Mouse (Mus musculus): ENCODE measurements around the gene Nxf7. TPM values are rescaled to one million over a fixed set of nuclear protein-coding genes. Genes with fewer than 3 reads are reported as not detected.
A peak's percentile ranks its signal among the peaks of the same experiment; 100 is the strongest.
"Not testable (repeated sequence)": the region's sequence is repeated elsewhere in the genome, so short reads cannot be mapped to it uniquely, and the experiment has no call there.

The Nxf7 gene
- not detected in 2 replicates for total RNA-seq (2017)

DNA sequence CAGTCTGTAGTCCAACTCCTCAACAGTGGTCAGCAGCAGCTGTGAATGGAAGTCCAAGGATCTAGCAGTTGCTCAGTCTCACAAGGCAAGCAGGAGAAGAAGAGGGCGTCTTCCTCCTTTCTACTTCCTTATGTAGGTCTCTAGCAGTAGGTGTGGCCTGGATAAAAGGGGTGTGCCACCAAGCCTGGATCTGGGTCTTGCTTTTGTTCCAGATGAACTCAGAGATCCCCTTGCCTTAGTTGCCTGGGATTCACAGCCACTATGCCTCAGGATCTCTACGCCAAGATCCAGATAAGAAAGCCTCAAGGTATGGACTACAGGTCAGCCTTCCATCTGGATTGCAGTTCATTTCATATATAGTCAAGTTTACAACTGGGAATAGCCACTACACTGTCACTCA is at the start of gene Nxf7:
Gene Nxf7, minus strand, starts transcription at position 101 of the 400 bp plus-strand sequence.
- no peak for ATAC-seq (ENCODE audit: extremely low read depth, insufficient number of reproducible peaks, low FRiP score, poor library complexity, severe bottlenecking)

DNA sequence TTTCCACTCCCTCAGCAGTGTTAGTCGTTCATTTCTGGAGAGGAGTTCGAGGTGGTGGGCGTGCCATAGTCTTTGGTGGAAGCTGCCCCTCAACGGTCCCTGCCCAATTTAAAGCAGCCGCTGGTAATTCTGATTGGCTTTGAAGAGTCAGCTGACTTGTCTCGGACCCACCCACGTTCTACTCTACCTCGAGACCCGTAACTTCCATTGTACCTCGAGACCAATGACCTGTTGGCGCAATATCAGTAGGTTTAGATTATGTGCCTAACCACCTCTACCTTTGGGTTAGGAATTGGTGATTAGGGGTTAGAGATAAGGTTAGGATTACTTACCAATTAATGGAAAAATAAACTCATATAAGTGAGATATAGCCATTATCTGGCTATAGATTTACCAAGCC is 29.0 kb upstream of the Nxf7 start, which contains the start of gene Prame:
Gene Prame, minus strand, starts transcription at position 101 of the 400 bp plus-strand sequence.
- no peak for ATAC-seq (ENCODE audit: extremely low read depth, insufficient number of reproducible peaks, low FRiP score, poor library complexity, severe bottlenecking)

DNA sequence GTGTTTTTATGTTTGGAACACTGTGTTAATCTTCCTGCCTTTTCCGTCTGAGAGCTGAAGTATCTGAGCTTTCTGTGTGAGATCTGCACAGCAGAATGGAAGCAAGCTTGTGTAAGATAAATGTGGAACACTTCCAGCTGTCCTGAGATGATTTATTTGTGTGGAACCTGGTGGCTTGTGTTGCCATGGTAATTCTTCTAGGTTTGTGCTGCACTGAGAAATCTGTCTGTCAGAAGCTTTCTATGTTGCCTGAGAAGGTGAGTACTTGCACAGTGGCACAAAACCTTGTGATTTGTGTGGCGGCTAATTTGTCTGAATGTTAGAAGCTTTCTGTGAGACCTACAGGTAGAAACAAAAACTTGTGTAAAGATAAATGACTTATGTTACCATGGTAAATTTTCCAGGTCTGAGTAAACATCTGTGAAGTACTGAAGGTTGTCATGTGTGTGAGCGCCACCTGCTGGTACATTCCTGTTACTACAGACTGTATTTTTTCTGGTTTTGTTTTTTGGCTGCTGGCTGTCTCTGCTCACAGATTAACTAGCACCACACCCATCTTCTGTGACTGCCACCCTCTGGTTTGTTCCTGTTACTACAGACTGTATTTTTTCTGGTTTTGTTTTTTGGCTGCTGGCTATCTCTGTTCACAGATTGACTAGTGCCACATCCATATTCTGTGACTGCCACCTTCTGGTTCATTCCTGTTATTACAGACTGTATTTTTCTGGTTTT is 2.9 kb upstream of the Nxf7 start:
- peak; percentile 67 for ATAC-seq (ENCODE audit: extremely low read depth, insufficient number of reproducible peaks, low FRiP score, poor library complexity, severe bottlenecking)

DNA sequence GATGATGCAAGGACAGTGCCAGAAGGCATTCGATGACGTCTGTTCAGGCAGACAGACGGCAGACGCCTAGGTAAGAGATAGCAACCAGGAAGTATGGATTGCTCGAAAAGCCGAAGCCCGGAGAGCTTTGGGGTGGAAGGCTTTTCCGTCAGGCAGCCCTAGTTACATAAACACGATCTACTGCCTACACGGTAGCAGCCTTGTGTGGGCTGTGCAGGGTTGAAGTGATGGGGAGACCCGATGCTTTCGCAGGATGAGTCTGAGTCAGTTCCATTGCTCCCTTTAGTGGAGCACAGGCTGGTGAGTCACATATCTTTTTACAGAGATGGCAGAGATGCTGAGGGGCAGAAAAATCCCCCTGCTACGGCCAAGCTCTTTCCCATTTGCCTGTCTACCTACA is 481 bp downstream of the Nxf7 start:
- no peak for ATAC-seq (ENCODE audit: extremely low read depth, insufficient number of reproducible peaks, low FRiP score, poor library complexity, severe bottlenecking)

DNA sequence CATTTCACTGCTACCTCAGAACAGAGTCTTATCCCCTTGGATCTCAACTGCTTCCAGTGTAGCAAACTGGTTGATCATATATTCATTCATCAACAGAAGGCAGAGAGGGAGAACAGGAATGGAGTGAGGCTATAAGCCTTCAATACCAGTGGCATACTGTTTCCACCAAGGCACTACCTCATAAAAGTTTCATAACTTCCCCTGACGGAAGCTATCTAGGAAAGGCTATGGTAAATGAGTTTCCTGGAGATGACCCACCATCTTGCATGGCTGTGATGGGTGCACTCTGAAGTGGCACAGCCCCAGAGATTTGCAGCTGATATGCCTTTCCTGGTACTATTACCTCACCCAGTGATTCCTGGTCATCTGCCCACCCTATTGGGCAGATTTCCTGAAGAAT is 22.2 kb downstream of the Nxf7 start:
- no peak for ATAC-seq (ENCODE audit: extremely low read depth, insufficient number of reproducible peaks, low FRiP score, poor library complexity, severe bottlenecking)

DNA sequence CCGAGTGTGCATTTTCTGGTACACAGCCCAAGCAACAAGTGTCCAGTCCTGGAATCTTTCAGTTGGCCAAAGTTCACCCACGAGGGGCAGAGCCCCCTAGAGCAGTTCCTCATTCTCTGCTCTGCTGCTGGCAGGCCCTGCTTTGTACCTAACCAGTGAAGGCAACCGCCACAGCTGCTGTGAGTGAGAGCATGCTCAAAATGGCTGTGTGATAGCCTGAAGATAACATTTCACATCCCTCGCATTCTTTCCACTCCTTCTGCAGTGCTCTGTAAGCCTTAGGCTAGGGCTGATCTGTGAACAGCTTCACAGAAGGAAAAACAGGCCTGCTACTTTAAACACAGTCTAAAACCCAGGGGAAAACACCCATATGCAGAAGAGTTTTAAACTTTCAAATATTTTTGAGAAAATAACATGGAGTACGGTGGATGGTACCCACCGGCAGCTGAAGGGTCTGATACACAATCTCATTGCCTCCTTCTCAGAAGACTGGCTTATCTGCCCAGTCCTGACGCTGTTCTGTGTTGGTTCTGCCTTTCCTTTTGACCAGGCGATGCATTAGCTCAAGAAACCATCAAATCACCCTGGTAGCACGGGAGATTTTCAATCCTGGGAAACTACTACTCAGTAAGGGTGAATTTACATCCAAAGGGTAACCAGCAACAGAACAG is 23.5 kb downstream of the Nxf7 start:
- not testable (repeated sequence) for ATAC-seq (ENCODE audit: extremely low read depth, insufficient number of reproducible peaks, low FRiP score, poor library complexity, severe bottlenecking)

DNA sequence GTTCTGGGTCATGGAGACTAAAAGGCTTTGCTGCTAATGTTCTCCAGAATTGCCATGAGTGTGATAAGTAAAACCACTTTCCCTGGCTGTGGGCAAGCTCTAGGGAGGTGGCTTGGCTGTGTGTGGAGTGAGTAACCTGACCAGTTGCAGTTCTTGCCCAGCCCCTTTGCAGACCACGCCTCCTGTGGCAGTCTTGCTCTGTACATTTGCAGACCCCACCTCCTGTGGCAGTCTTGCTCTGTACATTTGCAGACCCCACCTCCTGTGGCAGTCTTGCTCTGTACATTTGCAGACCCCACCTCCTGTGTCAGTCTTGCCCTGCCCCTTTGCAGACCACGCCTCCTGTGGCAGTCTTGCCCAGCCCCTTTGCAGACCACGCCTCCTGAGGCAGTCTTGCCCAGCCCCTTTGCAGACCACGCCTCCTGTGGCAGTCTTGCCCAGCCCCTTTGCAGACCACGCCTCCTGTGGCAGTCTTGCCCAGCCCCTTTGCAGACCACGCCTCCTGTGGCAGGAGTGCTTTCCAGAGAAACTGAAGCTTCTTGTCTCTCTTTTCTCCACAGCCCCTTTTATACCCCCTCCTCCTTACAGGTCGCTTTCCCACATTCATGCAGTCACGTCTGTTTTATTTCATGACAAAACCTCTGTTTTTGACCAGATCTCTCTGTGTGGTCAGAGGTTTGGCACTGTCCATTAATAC is 24.2 kb downstream of the Nxf7 start:
- not testable (repeated sequence) for ATAC-seq (ENCODE audit: extremely low read depth, insufficient number of reproducible peaks, low FRiP score, poor library complexity, severe bottlenecking)

DNA sequence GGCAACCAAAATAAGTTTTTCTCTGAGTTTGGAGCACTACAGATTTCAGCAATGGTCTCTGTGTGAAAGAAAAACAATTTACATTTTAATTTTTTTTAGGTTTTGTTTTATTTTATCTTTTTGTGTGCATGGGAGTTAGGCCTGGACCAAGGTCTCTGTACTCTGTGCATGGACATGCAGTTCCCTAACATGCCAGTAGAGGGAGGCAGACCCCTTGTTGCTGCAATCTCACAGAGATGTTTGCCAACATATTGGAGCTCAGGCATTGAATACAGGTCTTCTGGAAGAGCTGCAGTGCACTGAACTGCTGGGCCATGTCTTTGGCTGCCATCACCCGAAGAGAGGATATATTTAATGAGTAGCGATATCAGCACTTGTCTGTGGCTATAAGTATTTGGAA is 29.1 kb downstream of the Nxf7 start:
- peak; percentile 70; the same call in 1 of the 2 replicates for ATAC-seq (ENCODE audit: extremely low read depth, insufficient number of reproducible peaks, low FRiP score, poor library complexity, severe bottlenecking)

DNA sequence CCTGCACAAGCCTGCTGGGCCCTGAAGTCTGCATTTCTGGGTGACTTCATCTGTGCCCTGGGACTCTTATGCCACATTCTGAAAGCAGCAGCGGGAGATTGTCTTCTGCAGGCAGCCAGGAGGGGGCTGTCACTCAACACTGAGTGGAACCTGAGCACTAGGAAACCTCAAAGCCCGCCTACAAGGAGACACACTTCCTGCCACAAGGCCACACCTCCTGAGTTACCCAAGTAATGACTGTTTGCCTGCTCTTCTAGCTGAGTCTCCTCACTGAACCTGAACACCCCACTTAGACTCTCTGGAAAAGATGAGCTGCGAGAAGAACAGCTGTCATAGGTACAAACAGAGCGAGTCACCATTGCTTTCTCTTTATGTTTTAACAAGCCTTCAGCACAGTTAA is 33.6 kb downstream of the Nxf7 start:
- not testable (repeated sequence) for ATAC-seq (ENCODE audit: extremely low read depth, insufficient number of reproducible peaks, low FRiP score, poor library complexity, severe bottlenecking)

DNA sequence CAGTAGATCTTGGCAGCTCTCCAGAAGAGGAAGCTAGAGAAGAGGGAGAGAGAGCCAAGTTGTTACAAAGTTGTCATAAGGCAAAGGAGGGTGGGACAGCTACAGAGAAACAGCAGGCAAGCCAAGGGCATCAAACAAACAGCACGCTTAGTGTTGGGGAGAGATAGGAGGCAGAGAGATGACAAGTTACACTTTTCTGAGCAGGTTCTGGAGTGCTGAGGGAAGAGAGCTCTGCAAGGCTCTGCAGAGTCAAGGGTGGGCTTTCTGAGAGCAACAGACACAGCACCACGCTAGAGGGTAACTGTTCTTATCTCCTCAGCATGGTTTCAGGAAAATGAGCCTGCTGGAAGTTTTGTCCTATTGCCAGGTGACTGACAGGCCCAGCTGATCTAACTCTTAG is 35.7 kb downstream of the Nxf7 start:
- no peak for ATAC-seq (ENCODE audit: extremely low read depth, insufficient number of reproducible peaks, low FRiP score, poor library complexity, severe bottlenecking)

DNA sequence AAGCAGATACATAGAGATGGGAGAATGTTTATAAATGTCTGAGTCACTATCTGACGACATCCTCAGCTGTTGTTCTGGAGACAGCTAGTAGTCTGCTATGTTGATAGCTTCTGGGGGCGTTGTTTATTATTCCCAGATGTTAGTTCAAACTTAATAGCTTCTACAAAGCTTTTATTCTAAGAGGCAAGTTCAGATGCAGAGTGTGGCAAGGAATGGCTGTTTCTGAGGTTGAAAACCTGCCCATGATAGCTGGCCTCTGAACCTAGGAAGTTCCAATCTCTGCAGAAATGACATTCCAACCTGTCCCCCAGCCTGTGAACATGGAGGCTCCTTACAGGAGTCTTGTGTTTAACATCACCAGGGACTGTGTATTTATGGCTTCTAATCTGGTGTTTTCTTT is 36.9 kb downstream of the Nxf7 start:
- not testable (repeated sequence) for ATAC-seq (ENCODE audit: extremely low read depth, insufficient number of reproducible peaks, low FRiP score, poor library complexity, severe bottlenecking)

DNA sequence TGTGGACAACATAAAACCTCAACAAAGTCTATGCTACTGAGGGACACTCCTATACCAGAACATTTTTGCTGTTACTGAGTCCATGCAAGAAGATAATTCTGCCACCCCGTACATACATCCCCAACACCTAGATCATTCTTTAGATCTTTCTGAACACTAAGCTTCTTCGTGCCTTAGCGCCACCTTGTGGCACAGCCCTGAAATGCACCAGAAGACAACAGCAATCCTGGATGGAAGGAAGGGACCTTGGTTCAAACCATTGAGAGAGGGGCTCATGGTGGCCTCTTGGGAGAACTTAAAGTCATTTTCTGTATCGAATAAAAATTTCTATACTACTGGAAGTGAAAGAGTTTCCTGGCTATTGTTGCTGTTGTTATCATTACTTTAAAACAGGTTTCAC is 37.6 kb downstream of the Nxf7 start:
- not testable (repeated sequence) for ATAC-seq (ENCODE audit: extremely low read depth, insufficient number of reproducible peaks, low FRiP score, poor library complexity, severe bottlenecking)

DNA sequence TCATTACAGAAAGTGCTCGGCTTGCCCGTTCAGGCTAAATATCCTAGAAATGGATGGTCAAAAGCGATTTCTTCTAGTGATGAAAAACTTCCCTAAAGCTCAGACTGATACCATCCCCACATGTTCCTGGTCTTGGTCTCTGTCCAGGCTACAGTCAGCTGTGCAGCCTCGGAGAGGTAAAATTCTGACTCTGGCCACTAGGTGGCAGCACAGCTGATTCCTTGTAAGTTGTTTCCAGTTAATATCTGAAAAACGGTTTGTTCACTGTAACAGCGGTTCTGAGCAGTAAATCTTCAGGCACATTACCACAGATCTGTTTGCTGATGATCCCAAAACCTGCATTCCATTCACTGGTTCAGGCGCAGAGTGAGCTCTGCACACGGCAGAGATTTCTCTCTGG is 38.9 kb downstream of the Nxf7 start:
- ATAC-seq (ENCODE audit: extremely low read depth, insufficient number of reproducible peaks, low FRiP score, poor library complexity, severe bottlenecking) = not testable (repeated sequence)

Other genes with a start within 250 kb of the Nxf7 start
- not detected in 2 replicates for gene Gm5128, start 225.5 kb downstream of the Nxf7 start, total RNA-seq (2017)
- gene Gm7903, start 164.9 kb downstream of the Nxf7 start, total RNA-seq (2017) = not detected in 2 replicates
- gene AV320801, start 104.2 kb downstream of the Nxf7 start, total RNA-seq (2017) = not detected in 2 replicates
- gene Prame, start 28.9 kb upstream of the Nxf7 start, total RNA-seq (2017) = not detected in 2 replicates
- gene Tcp11x2, start 95.0 kb upstream of the Nxf7 start, total RNA-seq (2017) = not detected in 2 replicates
- gene Tmsb15a, start 126.5 kb upstream of the Nxf7 start, total RNA-seq (2017) = not detected in 2 replicates
- gene Armcx5, start 144.0 kb upstream of the Nxf7 start, total RNA-seq (2017) = 28.2 and 29.0 TPM in 2 replicates
- gene Gprasp1, start 144.0 kb upstream of the Nxf7 start, total RNA-seq (2017) = 42.1 and 46.6 TPM in 2 replicates
- gene Bhlhb9, start 198.8 kb upstream of the Nxf7 start, total RNA-seq (2017) = 6.5 and 8.0 TPM in 2 replicates
- gene Gprasp2, start 240.3 kb upstream of the Nxf7 start, total RNA-seq (2017) = 2.2 and 3.1 TPM in 2 replicates